Mouse (Mus musculus): ENCODE results near the gene Vkorc1l1.
"Not testable (repeated sequence)": the region's sequence is repeated elsewhere in the genome, so short reads cannot be mapped to it uniquely, and the experiment has no call there.

DNA sequence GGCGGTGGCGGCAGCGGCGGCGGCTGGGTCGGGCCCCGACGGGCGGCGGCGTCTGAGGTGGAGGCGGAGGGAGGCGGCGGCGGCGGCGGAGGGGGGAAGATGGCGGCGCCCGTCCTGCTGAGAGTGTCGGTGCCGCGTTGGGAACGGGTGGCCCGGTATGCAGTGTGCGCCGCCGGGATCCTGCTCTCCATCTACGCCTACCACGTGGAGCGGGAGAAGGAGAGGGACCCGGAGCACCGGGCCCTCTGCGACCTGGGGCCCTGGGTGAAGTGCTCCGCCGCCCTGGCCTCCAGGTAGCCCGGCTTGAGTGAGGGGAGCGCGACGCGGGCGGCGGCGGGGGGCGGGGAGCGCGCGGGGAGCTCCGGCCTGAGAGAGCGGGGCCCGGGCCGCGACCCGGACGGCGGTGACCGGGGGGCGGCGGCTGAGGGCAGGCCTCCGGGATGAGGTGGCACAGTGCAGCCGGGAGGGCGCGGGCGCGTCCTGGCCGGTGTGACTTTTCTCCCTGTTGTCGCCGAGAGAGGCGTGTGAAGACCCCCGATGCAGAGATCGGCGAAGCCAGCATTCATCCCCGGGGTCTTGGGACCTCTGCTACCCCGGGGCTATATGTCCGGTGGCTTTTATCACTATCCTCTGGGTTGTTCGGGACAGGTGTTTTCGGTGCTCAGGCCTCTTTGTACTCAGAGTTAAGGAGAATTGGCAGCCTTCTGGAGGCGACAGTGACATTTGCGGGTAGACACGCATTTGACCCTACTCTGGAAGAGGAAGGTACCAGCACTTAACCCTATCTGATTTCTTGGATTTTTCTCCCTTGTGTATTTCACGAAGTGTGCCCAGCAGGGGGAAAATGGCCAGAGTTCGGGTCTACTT is 536 bp downstream of the Vkorc1l1 start:
- TF ChIP-seq POLR2A (IDR thresholded peaks at IDR 0.05; ENCODE audit: extremely low read depth, insufficient read depth, low read length); CTCF (IDR thresholded peaks at IDR 0.05; ENCODE audit: low read depth, low read length): not testable (repeated sequence)
